24 mouse cellular contexts compared by ENCODE assay signal in the genomic region with DNA sequence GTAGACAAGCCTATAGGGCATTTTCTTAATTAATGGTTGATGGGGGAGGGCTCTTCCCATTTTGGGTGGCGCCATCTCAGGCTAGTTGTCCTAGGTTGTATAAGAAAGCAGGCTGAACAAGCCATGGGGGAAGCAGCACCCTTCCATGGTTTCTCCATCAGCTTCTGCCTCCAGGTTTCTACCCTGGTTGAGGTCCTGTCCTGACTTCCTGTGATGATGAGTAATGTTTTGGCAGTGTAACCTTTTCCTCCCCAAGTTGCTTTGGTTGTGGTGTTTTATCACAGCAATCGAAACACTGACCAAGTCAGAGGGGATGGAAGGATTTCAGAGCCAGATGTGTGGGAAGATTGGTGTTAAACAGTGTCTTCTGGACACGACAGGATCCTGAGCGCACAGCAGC. TPM values are rescaled to one million over a fixed set of nuclear protein-coding genes. Genes with fewer than 3 reads are reported as not detected.
"Had no signal": no experiment of that assay in that cellular context is flagged by ENCODE, and none has a peak within 500 bp of the region (broad histone marks: within the 10 kb centered on the region; RNA-seq: fewer than 3 reads in every experiment).

No protein-coding gene starts in this region.

- H3K36me3 ChIP-seq: lung, embryonic 15.5 days; midbrain, embryonic 13.5 days; midbrain, embryonic 15.5 days; neural tube, embryonic 12.5 days had no signal

- H3K9ac ChIP-seq: lung, embryonic 15.5 days; midbrain, embryonic 13.5 days; midbrain, embryonic 15.5 days; neural tube, embryonic 12.5 days had no signal

- H3K27me3 ChIP-seq: lung, embryonic 15.5 days; midbrain, embryonic 13.5 days; midbrain, embryonic 15.5 days; neural tube, embryonic 12.5 days had no signal

- H3K27ac ChIP-seq: lung, embryonic 15.5 days; macrophage; midbrain, embryonic 13.5 days; midbrain, embryonic 15.5 days; neural tube, embryonic 12.5 days had no signal

- DNase-seq: lung, adult 2 months; lung, postnatal 14 days; lung, postnatal 36 days; right cerebral cortex, postnatal 14 days; thymus, adult 18-20 months; thymus, postnatal 14 days; thymus, postnatal 36 days had no signal

- H3K4me1 ChIP-seq: megakaryocyte, embryonic 14.5 days; midbrain, embryonic 13.5 days; midbrain, embryonic 15.5 days; neural tube, embryonic 12.5 days had no signal

- H3K4me3 ChIP-seq: lung, embryonic 15.5 days; megakaryocyte, embryonic 14.5 days; midbrain, embryonic 13.5 days; midbrain, embryonic 15.5 days; neural tube, embryonic 12.5 days had no signal

RNA-seq across cellular contexts. Expression of a gene that starts 21.6 kb away (rescaled TPM):
- total RNA-seq: megakaryocyte progenitor cell, adult 5-6 weeks; midbrain, postnatal 0 days; monocyte, adult 5-6 weeks; neutrophil, adult 5-6 weeks had no signal
- polyA plus RNA-seq: lung, adult 2 months; lung, embryonic 15.5 days; lung, postnatal 0 days; macrophage; midbrain, embryonic 11.5 days; midbrain, embryonic 13.5 days; midbrain, embryonic 15.5 days; midbrain, postnatal 0 days; neural tube, embryonic 12.5 days; neural tube, embryonic 14.5 days; spleen, adult 2 months; stomach, embryonic 14.5 days; stomach, embryonic 16.5 days; thymus, postnatal 0 days had no signal

RNA-seq across cellular contexts. Expression of a gene that starts 22.3 kb away (rescaled TPM):
- total RNA-seq: megakaryocyte progenitor cell, adult 5-6 weeks; monocyte, adult 5-6 weeks; neutrophil, adult 5-6 weeks had no signal
- polyA plus RNA-seq: macrophage had no signal
